Mouse (Mus musculus) left cerebral cortex, postnatal 10 days (tissue): ENCODE measurements around the gene Slx1b. TPM values are rescaled to one million over a fixed set of nuclear protein-coding genes. Genes with fewer than 3 reads are reported as not detected.
A peak's percentile ranks its signal among the peaks of the same experiment; 100 is the strongest.
"Not testable (repeated sequence)": the region's sequence is repeated elsewhere in the genome, so short reads cannot be mapped to it uniquely, and the experiment has no call there.

ENCODE experiments used
- DNase-seq, 2 experiments: peaks; one replicate each; pipeline ENCODE4 v3.0.0; 2021 to 2022; ENCODE audit warnings: low spot score in 2 of 2, mixed read lengths in 1 of 2; ENCODE audit errors: extremely low spot score in 1 of 2
- intact Hi-C: fragments of 180-260 bp; cut with DNase I; formaldehyde crosslinking; loops from one replicate; pipeline ENCODE4 v1.15.1; 2025
- total RNA-seq, 2 experiments: library from RNA; stranded (reverse); gene quantifications; 2 replicates each; pipeline ENCODE4 v1.2.3; 2021

The Slx1b gene
- 10 to 100 TPM; 21.6 to 22.5 TPM for total RNA-seq

DNA sequence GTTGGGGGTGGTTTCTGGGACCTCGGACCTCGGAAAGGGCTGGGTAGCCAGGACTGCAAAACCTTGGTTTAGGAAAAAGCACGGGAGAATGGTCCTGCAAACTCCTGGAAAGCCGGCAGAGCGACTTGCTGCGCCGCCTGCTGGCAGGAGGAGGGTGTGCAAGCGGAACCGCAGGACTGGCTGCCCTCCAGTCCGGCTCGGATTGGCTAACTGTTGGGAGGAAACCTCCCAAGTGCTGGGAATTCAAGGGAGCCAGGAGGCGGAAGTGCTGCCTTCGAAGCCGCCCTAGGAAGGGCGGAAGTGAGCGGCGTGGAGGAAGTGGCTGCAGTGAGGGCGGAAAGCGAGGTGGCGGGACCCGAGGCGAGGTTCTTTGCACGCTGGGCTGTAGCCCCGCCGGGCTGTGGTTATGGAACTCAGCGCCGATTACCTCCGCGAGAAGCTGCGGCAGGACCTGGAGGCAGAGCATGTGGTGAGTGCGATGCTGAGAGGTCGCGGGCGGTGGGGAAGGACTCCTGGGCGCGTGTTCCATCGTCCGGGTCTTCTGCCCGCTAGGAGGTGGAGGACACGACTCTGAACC, at the start of gene Slx1b:
Slx1b (minus strand) TSS at position 154 of the 577 bp plus-strand sequence.
- DNase-seq, result peak; percentile 95 to 97
- intact Hi-C loops, result no loop called here

GRCm38 (mm10) chr7:126741964-126742482, 46.4 kb upstream of the Slx1b start:
- DNase-seq, result no peak
- intact Hi-C loops, result no loop called here

- intact Hi-C loops, result no loop called here
- DNase-seq, result no peak
Observed at GRCm38 (mm10) chr7:126741452-126741851, 45.9 kb upstream of the Slx1b start.

GRCm38 (mm10) chr7:126740977-126741376, 45.4 kb upstream of the Slx1b start:
- no peak for DNase-seq
- intact Hi-C loops, result no loop called here

GRCm38 (mm10) chr7:126740132-126740735, 44.6 kb upstream of the Slx1b start:
- intact Hi-C loops, result no loop called here
- DNase-seq, result no peak

GRCm38 (mm10) chr7:126739551-126739950, 44.0 kb upstream of the Slx1b start:
- DNase-seq, result peak in 1 of 2 experiments; percentile 60
- intact Hi-C loops, result no loop called here

DNA sequence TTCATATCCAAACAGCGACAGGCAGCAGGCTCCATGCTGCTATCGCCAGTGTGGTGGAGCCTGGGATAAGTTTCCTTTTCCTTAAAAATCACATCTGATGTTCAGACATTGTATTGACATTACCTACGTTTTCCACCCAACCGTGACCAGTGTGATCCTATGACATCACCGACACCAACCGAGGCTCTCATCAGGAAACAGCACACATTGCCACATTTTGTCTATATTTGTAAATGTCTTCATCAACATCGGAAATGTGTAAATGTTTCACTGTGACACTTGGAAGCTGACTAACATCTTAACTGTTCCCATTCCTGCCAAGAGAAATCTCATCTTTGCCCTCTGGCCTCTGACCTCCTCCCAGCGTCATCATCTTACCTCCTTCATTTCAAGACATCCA, 40.5 kb upstream of the Slx1b start:
- intact Hi-C loops, result no loop called here
- no peak for DNase-seq

- DNase-seq, intact Hi-C loops: not testable (repeated sequence)
Observed at GRCm38 (mm10) chr7:126730256-126730789, 34.7 kb upstream of the Slx1b start.

DNA sequence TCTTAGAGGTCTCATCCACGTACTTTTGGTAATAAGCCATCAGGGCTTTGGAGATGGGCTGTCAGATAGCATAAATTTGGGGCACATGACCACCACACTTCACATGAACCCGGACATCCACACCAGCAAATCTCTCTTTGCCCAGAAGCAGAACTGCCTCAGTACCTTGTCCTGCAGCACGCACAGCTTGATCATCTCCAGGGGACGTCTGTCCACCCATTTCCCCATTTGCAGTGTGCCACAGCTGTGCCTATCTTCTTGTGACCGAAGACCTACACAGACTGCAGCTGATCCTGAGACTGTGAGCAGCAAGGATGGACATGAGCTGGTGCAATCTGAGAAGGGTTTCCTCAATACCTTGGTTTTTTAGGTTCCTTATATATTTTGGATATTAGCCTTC, 30.1 kb upstream of the Slx1b start:
- DNase-seq, result no peak
- intact Hi-C loops, result no loop called here

GRCm38 (mm10) chr7:126725077-126725476, 29.5 kb upstream of the Slx1b start:
- intact Hi-C loops, result no loop called here
- DNase-seq, result no peak

DNA sequence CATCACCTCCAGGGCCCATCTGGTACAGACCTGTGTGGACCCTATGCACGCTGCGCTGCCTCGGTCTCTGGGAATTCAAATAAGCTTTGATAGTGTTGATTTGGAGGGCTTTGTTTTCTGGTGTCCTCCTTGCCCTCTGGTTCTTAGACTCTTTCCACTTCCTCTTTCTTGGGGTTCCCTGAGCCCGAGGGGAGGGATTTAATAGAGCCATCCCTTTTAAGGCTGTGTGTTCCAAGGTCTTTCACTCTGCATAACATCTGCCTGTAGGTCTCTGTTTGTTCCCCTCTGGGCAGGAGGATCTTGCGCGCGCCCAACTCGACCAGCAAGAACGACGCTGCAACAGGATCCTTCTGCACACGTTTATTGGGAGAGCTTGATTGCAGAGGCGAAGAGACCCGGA, 26.1 kb upstream of the Slx1b start:
- no peak for DNase-seq
- intact Hi-C loops, result no loop called here

- no peak for DNase-seq
- intact Hi-C loops, result no loop called here
Observed at GRCm38 (mm10) chr7:126718787-126719337, 23.3 kb upstream of the Slx1b start.

DNA sequence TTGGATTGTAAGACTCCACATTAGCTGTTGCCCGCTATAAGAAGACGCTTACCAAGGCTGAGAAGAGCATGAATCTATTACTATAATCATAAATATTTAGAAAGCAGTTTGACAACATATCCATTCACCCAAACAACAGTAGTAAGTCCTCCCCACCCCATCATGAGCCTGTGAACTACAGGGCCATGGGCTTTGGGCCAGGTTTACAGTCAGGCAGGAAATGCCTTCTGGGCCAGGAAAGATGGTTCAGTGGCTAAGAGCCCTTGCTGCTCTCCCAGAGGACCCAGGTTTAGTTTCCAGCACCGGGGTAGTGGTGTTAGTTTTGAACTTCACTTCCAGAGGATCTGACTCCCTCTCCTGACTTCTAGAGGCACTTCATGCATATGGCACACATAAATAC, 22.0 kb upstream of the Slx1b start:
- no peak for DNase-seq
- intact Hi-C loops, result no loop called here

DNA sequence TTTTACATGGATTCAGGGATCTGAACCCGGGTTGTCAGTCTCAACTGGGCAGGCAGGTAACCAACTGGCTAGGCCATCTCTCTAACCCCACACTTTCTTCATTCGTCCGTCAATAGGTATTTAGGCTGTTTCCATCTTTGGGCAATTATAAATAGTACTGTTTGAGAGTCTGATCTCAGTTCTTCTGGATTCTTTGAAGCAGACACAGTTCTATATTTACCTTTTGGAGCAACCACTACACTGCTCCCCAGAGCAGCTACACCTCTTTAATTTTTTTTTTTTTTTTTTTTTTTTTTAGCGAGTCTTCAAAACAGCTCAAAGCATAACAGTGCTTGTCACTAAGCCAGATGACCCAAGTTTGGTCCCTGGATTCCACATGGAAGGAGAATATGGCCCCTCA, 20.1 kb upstream of the Slx1b start:
- no peak for DNase-seq
- intact Hi-C loops, result no loop called here

DNA sequence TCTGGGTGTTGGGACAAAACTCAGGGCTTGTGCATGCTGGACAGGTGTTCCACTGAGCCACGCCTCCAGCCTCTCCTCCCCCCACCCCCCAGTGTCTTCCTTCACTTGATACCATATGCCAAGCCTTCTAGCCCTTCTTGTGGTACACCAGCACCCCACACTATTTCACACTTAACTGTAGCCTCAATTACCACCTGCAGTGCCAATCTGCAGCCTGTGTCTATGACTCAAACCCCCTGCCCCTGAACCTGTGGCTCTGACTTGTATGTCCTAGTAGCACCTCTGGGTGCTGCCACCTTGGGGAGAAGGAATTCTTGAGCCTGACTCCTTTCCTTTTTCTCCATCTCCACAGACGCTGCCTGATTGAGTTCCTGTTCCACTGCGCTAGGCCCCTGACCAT, 16.3 kb upstream of the Slx1b start:
- DNase-seq, result no peak
- intact Hi-C loops, result no loop called here

DNA sequence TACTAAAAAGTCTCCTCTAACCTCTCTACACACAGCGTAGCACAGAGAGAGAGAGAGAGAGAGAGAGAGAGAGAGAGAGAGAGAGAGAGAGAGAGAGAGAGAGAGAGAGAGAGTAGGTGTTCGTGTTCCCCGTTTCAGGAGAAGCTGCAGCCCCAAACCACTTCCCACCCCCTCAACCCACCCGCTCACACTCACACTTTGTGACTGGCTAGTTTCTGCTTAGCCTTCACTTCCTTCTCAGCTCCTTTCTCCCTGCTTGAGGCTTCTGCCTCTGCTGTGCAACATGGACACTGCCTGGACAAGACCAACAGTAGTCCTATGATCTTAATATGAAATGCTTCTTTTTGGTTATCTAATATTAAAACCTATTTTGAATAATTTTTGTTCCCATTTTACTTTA, 14.7 kb upstream of the Slx1b start:
- intact Hi-C loops, result no loop called here
- no peak for DNase-seq

DNA sequence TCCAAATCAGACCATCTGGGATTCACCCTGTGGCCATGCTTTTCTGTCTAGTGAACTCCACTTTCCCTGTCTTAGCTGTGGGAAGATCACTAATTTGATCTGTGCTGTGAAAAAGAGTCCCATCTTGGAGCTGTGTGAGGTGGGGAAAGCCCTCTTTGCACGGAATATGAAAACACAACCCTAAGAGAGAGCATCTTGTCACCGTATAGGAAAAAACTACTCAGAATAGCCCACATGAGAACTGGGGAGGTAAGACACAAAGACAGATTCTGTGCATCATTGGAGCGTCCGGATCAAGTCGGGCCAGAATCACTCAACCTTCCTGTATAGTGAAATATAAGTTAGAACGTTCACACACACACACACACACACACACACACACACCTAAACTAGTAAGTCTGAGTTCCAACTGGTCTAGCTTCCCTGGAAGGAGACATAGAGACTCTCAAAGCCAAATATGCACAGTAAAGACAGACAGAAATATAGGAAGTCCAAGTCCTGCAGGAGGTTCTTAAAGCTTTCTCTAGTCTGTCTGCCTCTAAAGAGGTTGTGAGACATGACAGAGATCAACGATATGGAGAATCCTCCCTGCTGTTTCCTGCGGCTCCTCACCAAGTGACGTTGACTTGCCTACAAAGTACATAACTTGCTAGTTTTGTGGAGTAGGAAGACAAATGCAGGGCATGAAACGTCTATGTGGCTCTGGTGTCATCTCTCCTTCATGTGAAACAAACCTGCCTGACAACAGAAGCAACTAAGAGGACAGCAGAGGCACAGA, 12.8 kb upstream of the Slx1b start:
- DNase-seq, result no peak
- intact Hi-C loops, result no loop called here

DNA sequence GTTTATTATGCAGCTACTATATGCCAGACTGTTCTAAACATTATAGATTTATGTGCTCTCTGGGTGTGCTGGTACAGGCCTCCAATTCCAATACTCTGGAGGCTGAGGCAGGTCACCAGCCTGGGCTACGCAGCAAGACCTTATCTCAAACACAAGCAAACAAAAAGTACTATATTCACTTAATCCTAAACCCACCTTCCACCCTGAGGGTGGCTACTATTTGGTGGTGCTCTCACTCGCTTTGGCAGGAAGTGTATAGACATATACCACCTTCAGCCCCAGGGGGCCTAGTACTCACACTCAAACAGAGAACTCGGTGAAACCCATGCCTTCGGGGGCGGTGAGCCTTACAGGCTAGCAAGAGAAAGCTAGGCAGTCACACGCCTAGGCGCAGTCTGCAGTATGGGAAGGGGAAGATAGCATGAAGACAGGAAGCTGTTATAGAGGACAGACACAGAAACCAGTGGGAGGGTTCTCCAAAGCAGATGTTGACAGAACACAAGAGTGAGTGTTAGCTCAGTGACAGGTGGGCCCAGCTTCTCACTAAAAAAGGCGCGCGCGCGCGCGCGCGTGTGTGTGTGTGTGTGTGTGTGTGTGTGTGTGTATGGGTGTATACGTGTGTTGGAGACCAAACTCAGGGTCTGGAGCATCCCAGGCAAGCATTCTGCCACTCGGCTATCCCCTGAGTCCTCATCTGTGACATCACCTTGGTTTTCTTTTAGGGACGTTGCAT, 12.0 kb upstream of the Slx1b start, which contains the start of gene Coro1a:
Coro1a (minus strand) TSS at position 346 of the 733 bp plus-strand sequence.
- DNase-seq, result no peak
- intact Hi-C loops, result no loop called here
